ENCODE assay signal across 30 mouse cellular contexts in the genomic region with DNA sequence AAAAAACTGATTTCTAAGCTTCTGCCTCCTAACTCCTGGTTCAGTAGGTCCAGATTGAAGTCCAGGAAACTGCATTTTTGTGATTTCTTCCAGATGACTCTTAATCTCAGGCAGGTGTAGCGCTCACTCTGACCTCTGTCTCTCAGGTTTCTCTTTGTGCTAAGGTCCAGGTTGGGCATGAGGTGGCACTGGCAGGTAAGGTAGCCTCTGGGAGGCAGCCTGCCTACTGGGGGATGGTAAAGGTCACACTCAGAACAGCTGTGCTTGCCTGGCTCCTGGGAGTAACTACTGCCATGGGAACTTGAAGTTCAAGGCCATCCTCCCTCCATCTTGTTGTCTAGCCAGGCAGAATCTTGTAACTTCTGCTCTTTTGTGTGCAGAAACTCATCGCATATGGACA. TPM values are rescaled to one million over a fixed set of nuclear protein-coding genes. Genes with fewer than 3 reads are reported as not detected.
DNase-seq lines count a peak whose midpoint lies in the region; ATAC-seq and TF ChIP-seq lines count a peak whose summit lies in the region.
"Had no signal": no experiment of that assay in that cellular context is flagged by ENCODE, and none has a peak within 500 bp of the region (broad histone marks: within the 10 kb centered on the region; RNA-seq: fewer than 3 reads in every experiment).

No protein-coding gene starts in this region.

- H3K4me1 ChIP-seq in kidney, embryonic 15.5 days: no peaks in the 10 kb centered on the region
- H3K4me1 ChIP-seq: embryonic facial prominence, embryonic 15.5 days; forebrain, embryonic 13.5 days; hindbrain, embryonic 12.5 days; intestine, embryonic 15.5 days; liver, embryonic 12.5 days; neural tube, embryonic 12.5 days had no signal

- no peak for ATAC-seq in kidney, embryonic 15.5 days (replicated peaks; ENCODE audit: low FRiP score)
- ATAC-seq: forebrain, embryonic 13.5 days; hindbrain, postnatal 0 days; intestine, embryonic 15.5 days; liver, embryonic 12.5 days; liver, postnatal 0 days; Patski had no signal

- H3K4me2 ChIP-seq in kidney, embryonic 15.5 days: no peak overlapping the region
- H3K4me2 ChIP-seq: embryonic facial prominence, embryonic 15.5 days; forebrain, embryonic 13.5 days; heart, embryonic 11.5 days; hindbrain, embryonic 12.5 days; intestine, embryonic 15.5 days; limb, embryonic 12.5 days; liver, embryonic 12.5 days; midbrain, embryonic 11.5 days; neural tube, embryonic 12.5 days had no signal

- no peak for TF ChIP-seq CTCF in layer of hippocampus, adult 2 months (conservative IDR thresholded peaks at IDR 0.05)

- H3K27ac ChIP-seq in kidney, embryonic 15.5 days: no peak overlapping the region
- peak overlapping the region; percentile 63; the same call in 1 of the 2 replicates for H3K27ac ChIP-seq in layer of hippocampus, adult 2 months
- H3K27ac ChIP-seq: embryonic facial prominence, embryonic 15.5 days; forebrain, embryonic 13.5 days; hindbrain, embryonic 12.5 days; hindbrain, postnatal 0 days; intestine, embryonic 15.5 days; limb, embryonic 12.5 days; liver, embryonic 12.5 days; neural tube, embryonic 12.5 days had no signal

- H3K36me3 ChIP-seq in kidney, embryonic 15.5 days: peaks cover 32% of the 10 kb centered on the region

- no peaks in the 10 kb centered on the region for H3K9me3 ChIP-seq in kidney, embryonic 15.5 days (replicated peaks)
- H3K9me3 ChIP-seq: embryonic facial prominence, embryonic 15.5 days; forebrain, embryonic 13.5 days; hindbrain, embryonic 12.5 days; intestine, embryonic 15.5 days; limb, embryonic 12.5 days; liver, embryonic 12.5 days; neural tube, embryonic 12.5 days had no signal

- H3K9ac ChIP-seq in kidney, embryonic 15.5 days: no peak overlapping the region
- H3K9ac ChIP-seq: embryonic facial prominence, embryonic 15.5 days; forebrain, embryonic 13.5 days; hindbrain, embryonic 12.5 days; intestine, embryonic 15.5 days; limb, embryonic 12.5 days; liver, embryonic 12.5 days; liver, postnatal 0 days; neural tube, embryonic 12.5 days had no signal

- H3K27me3 ChIP-seq in kidney, embryonic 15.5 days: no peaks in the 10 kb centered on the region
- H3K27me3 ChIP-seq: embryonic facial prominence, embryonic 15.5 days; forebrain, embryonic 13.5 days; hindbrain, embryonic 12.5 days; intestine, embryonic 15.5 days; limb, embryonic 12.5 days; liver, embryonic 12.5 days; neural tube, embryonic 12.5 days; Patski had no signal

- H3K4me3 ChIP-seq in kidney, embryonic 15.5 days (replicated peaks): no peak overlapping the region
- no peak overlapping the region for H3K4me3 ChIP-seq in layer of hippocampus, adult 2 months
- H3K4me3 ChIP-seq: embryonic facial prominence, embryonic 15.5 days; forebrain, embryonic 13.5 days; hindbrain, embryonic 12.5 days; intestine, embryonic 15.5 days; limb, embryonic 12.5 days; liver, embryonic 12.5 days; myocyte; neural tube, embryonic 12.5 days had no signal

- peak; percentile 28 for DNase-seq in adrenal gland, postnatal 14 days
- no peak for DNase-seq in adrenal gland, postnatal 4 days (ENCODE audit: low spot score in 2 of 2)
- peak; percentile 62 for DNase-seq in kidney, adult 11 months
- DNase-seq in layer of hippocampus, adult 2 months (ENCODE audit: low spot score in 2 of 2): no peak
- DNase-seq in layer of hippocampus, adult 8-10 months (ENCODE audit: low spot score in 2 of 2): no peak
- peak; percentile 24 for DNase-seq in kidney, postnatal 14 days
- no peak for DNase-seq in spleen, postnatal 36 days (ENCODE audit: low spot score in 2 of 2)
- DNase-seq: cerebellum, adult 2 months; cerebellum, postnatal 14 days; gastrocnemius, postnatal 14 days; heart, postnatal 36 days; layer of hippocampus, adult 9-11 months; liver, postnatal 0 days; lung, postnatal 36 days; right cerebral cortex, postnatal 4 days; thymus, adult 2 months; thymus, postnatal 4 days had no signal

- 94% methylated on average over 2 of the region's 2 CpGs for WGBS in kidney, embryonic 15.5 days

RNA-seq across cellular contexts. Expression of a gene that starts 28.7 kb away (rescaled TPM):
- 49.3 and 54.7 TPM in 2 replicates for total RNA-seq in adrenal gland, postnatal 14 days (2021)
- 10 to 100 TPM; 45.2 to 46.4 TPM for total RNA-seq in adrenal gland, postnatal 4 days (2021)
- polyA plus RNA-seq in kidney, embryonic 15.5 days (2015; fragmentation: Nextera tagmentation; extraction: Ambion mirVana): 4.3 and 4.4 TPM in 2 replicates
- 10 to 100 TPM; 52.9 to 59.5 TPM for total RNA-seq in layer of hippocampus, adult 2 months (2021)
- 10 to 100 TPM; 53.3 to 68.8 (median 61.6) TPM for total RNA-seq in layer of hippocampus, adult 8-10 months (2022)

RNA-seq across cellular contexts. Expression of a gene that starts 41.8 kb away (rescaled TPM):
- 4.4 and 6.4 TPM in 2 replicates for total RNA-seq in adrenal gland, postnatal 14 days (2021)
- total RNA-seq in adrenal gland, postnatal 4 days (2021): 1 to 10 TPM; 6.4 to 7.2 TPM
- polyA plus RNA-seq in kidney, embryonic 15.5 days (2015; fragmentation: Nextera tagmentation; extraction: Ambion mirVana): 8.3 and 8.5 TPM in 2 replicates
- 1 to 10 TPM; 5.8 to 7.9 TPM for total RNA-seq in layer of hippocampus, adult 2 months (2021)
- total RNA-seq in layer of hippocampus, adult 8-10 months (2022): 1 to 10 TPM; 4.9 to 7.6 (median 6.4) TPM

Comparison
In these comparisons a context has a peak if more than half of its experiments do, and no peak if none do; other contexts are left out.
1. DNase-seq: peak in adrenal gland, postnatal 14 days (single experiment), kidney, adult 11 months (single experiment) and kidney, postnatal 14 days (single experiment); none in adrenal gland, postnatal 4 days (0 of 2), layer of hippocampus, adult 2 months (0 of 2), layer of hippocampus, adult 8-10 months (0 of 2) and spleen, postnatal 36 days (0 of 2).